Mouse (Mus musculus) ES-E14 (cell line): ENCODE data around the gene Ints14. TPM values are rescaled to one million over a fixed set of nuclear protein-coding genes. Genes with fewer than 3 reads are reported as not detected.

Source experiments
- DNase-seq: peaks from one replicate; pipeline ENCODE4 v3.0.0-alpha.2; 2013; ENCODE audit warnings: low read depth, low spot score
- H3K27ac ChIP-seq: 2 replicates; pipeline ENCODE4 v1.5.1; 2012; ENCODE audit warnings: low read depth, mild to moderate bottlenecking, low read length, moderate library complexity, mixed read lengths; ENCODE audit not compliant: poor library complexity, insufficient read depth, severe bottlenecking
- H3K36me3 ChIP-seq: 2 replicates; pipeline ENCODE4 v1.6.1; 2012; ENCODE audit warnings: mild to moderate bottlenecking, low read length, moderate library complexity, mixed read lengths; ENCODE audit not compliant: control insufficient read depth, poor library complexity, insufficient read depth, severe bottlenecking
- H3K4me1 ChIP-seq, 2 experiments: fragments of 150-350 bp in 1 of 2; sonication (generic) in 1 of 2; 2 replicates each; pipeline ENCODE4 v1.6.1; 2012; ENCODE audit warnings: low read length in 2 of 2, mild to moderate bottlenecking in 1 of 2, mixed read lengths in 1 of 2; ENCODE audit not compliant: control insufficient read depth in 2 of 2, insufficient read depth in 2 of 2, poor library complexity in 1 of 2
- H3K4me3 ChIP-seq, 2 experiments: fragments of 150-350 bp in 1 of 2; sonication (generic) in 1 of 2; 2 replicates each; pipeline ENCODE4 v1.5.1; 2012; ENCODE audit warnings: low read length in 2 of 2, low read depth in 1 of 2, mild to moderate bottlenecking in 1 of 2, mixed read lengths in 1 of 2; ENCODE audit not compliant: insufficient read depth in 1 of 2, poor library complexity in 1 of 2, severe bottlenecking in 1 of 2
- H3K9ac ChIP-seq: 2 replicates; pipeline ENCODE4 v1.6.1; 2012; ENCODE audit warnings: low read depth, mild to moderate bottlenecking, low read length, mixed read lengths; ENCODE audit not compliant: poor library complexity, insufficient read depth, severe bottlenecking
- H3K9me3 ChIP-seq: fragments of 150-350 bp; sonication (generic); 2 replicates; pipeline ENCODE4 v1.6.1; 2012; ENCODE audit warnings: low read depth, mild to moderate bottlenecking, low read length; ENCODE audit not compliant: control insufficient read depth, insufficient read depth
- CHD2 ChIP-seq: IDR thresholded peaks from 2 replicates; pipeline ENCODE4 v1.6.1; 2014; ENCODE audit warnings: mild to moderate bottlenecking, low read depth, low read length, inconsistent platforms
- HCFC1 ChIP-seq: IDR thresholded peaks from 2 replicates; pipeline ENCODE4 v1.6.1; 2012; ENCODE audit warnings: low read length, inconsistent platforms, borderline replicate concordance; ENCODE audit not compliant: insufficient read depth
- MAFK ChIP-seq: IDR thresholded peaks from 2 replicates; pipeline ENCODE4 v1.6.1; 2014; ENCODE audit warnings: mild to moderate bottlenecking, low read depth, low read length, inconsistent platforms; ENCODE audit not compliant: insufficient read depth
- ZC3H11A ChIP-seq: IDR thresholded peaks from 2 replicates; pipeline ENCODE4 v1.6.1; 2012; ENCODE audit warnings: low read depth, mild to moderate bottlenecking, inconsistent platforms, low read length, borderline replicate concordance
- ZNF384 ChIP-seq: IDR thresholded peaks from 2 replicates; pipeline ENCODE4 v1.6.1; 2012; ENCODE audit warnings: low read depth, low read length, inconsistent platforms
- in situ Hi-C, 2 experiments: fragments of 600-800 bp; cut with MboI; formaldehyde crosslinking; loops; one replicate each; pipeline ENCODE4 v1.15.1; 2025; ENCODE audit warnings: low sequenced_read_pairs in 2 of 2, inconsistent platforms in 1 of 2; ENCODE audit not compliant: unreplicated experiment in 2 of 2
- total RNA-seq: library from RNA; depleted of rRNA; stranded (reverse); fragments of 300-350 nt; gene quantifications from 2 replicates; pipeline ENCODE4 v1.2.3, GENCODE M21; 2012

The Ints14 gene
- total RNA-seq, 1 experiment: 35.9 TPM

GRCm38 (mm10) chr9:65020991-65021886 is 60.5 kb downstream of the Ints14 start, which contains the start of gene Hacd3:
Gene Hacd3 (minus strand): TSS chr9:65021693.
- Histone ChIP-seq H3K9ac (peak within 1 kb of the TSS; percentile 87), H3K36me3 (no peaks in the 10 kb centered on the region), H3K4me3 (peak within 1 kb of the TSS; percentile 85 to 99), H3K4me1 (peaks cover 2 to 6% of the 10 kb centered on the region in 2 experiments; a peak in 2 of 4 replicates), H3K9me3 (no peaks in the 10 kb centered on the region), H3K27ac (no peak within 1 kb of the TSS; the same call in 1 of the 2 replicates)
- DNase-seq: peak; percentile 87
- in situ Hi-C loops: no loop called here
- peak; percentile 33; the same call in 1 of the 2 replicates for TF ChIP-seq HCFC1
- TF ChIP-seq ZC3H11A: no peak
- no peak for TF ChIP-seq ZNF384
- no peak for TF ChIP-seq CHD2
- TF ChIP-seq MAFK: peak; percentile 20; the same call in 1 of the 2 replicates

GRCm38 (mm10) chr9:65021887-65022579 is 61.3 kb downstream of the Ints14 start:
- no peak overlapping the region for H3K27ac ChIP-seq
- peak overlapping the region; percentile 61; the same call in 1 of the 2 replicates for H3K9ac ChIP-seq
- no peaks in the 10 kb centered on the region for H3K36me3 ChIP-seq
- peaks cover 2 to 6% of the 10 kb centered on the region in 2 experiments; a peak in 2 of 4 replicates for H3K4me1 ChIP-seq
- DNase-seq: no peak
- no peak for TF ChIP-seq HCFC1
- no peak for TF ChIP-seq CHD2
- no peak for TF ChIP-seq ZNF384
- TF ChIP-seq MAFK: no peak
- TF ChIP-seq ZC3H11A: no peak
- H3K9me3 ChIP-seq: no peaks in the 10 kb centered on the region
- in situ Hi-C loops: no loop called here
- peak overlapping the region; percentile 18 to 72; a peak in 3 of 4 replicates for H3K4me3 ChIP-seq

- no peak for TF ChIP-seq HCFC1
- peak; percentile 82 for TF ChIP-seq MAFK
- TF ChIP-seq ZNF384: no peak
- no peak for TF ChIP-seq ZC3H11A
- no peak for TF ChIP-seq CHD2
- no peak overlapping the region for H3K4me3 ChIP-seq
- in situ Hi-C loops: no loop called here
- H3K36me3 ChIP-seq: no peaks in the 10 kb centered on the region
- H3K27ac ChIP-seq: no peak overlapping the region
- no peak overlapping the region for H3K9ac ChIP-seq
- peak; percentile 15 for DNase-seq
- H3K9me3 ChIP-seq: no peaks in the 10 kb centered on the region
- peaks cover 2 to 6% of the 10 kb centered on the region in 2 experiments; a peak in 2 of 4 replicates for H3K4me1 ChIP-seq
Observed at GRCm38 (mm10) chr9:65022580-65023135, 62.0 kb downstream of the Ints14 start.

- H3K27ac ChIP-seq: no peak overlapping the region
- peaks cover 2 to 6% of the 10 kb centered on the region in 2 experiments; a peak in 2 of 4 replicates for H3K4me1 ChIP-seq
- DNase-seq: no peak
- H3K4me3 ChIP-seq: no peak overlapping the region
- TF ChIP-seq MAFK (no peak), ZNF384 (no peak), CHD2 (no peak)
- no peaks in the 10 kb centered on the region for H3K36me3 ChIP-seq
- no peak overlapping the region for H3K9ac ChIP-seq
- in situ Hi-C loops: no loop called here
- no peaks in the 10 kb centered on the region for H3K9me3 ChIP-seq
Observed at GRCm38 (mm10) chr9:65023447-65023846, 62.7 kb downstream of the Ints14 start.
